Mouse (Mus musculus) ovary, postnatal 14 days (tissue): ENCODE measurements around the gene Ccdc36.

Experiments used
- DNase-seq: peaks from one replicate; pipeline ENCODE4 v3.0.0; 2022; ENCODE audit warnings: low spot score

Gene Ccdc36

DNA sequence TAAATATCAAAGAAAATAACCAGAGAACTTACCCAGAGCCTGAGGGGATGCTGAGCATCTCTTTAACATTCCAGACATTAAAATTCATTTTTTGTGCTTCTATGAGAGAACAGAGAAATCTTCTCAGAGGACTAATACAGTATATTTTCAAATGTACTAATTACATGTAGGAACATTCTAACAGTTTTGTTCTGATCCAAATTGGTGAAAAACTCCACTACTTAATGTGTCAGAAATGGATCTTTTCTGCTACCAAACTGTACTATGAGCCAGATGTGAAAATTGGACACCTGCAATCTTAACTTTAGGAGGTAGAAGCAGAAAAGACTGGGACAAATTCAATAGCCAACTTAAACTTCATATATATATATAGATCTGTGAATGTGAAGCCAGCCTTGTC is at the start of gene Ccdc36:
TSS of gene Ccdc36 (minus strand) at position 101 of the 400 bp plus-strand sequence.
- DNase-seq = no peak

DNA sequence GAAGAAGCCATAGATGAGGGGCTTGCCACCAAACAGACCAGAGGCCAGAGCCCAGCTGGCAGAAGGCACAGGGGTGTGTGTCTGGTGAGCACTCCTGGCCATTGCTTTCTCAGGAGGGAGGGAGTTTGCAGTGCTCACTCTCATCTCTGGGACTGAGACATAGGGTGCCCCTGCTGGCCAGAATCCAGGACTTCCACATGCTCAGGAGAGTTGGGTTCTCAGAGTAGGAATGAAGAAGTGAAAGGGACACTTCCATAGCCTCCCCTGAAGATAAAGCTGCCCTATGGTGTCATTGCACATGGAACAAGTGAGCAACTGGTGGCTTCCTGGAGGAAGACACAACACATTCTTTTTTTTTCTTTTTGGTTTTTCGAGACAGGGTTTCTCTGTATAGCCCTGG is 46.2 kb upstream of the Ccdc36 start:
- DNase-seq = no peak

DNA sequence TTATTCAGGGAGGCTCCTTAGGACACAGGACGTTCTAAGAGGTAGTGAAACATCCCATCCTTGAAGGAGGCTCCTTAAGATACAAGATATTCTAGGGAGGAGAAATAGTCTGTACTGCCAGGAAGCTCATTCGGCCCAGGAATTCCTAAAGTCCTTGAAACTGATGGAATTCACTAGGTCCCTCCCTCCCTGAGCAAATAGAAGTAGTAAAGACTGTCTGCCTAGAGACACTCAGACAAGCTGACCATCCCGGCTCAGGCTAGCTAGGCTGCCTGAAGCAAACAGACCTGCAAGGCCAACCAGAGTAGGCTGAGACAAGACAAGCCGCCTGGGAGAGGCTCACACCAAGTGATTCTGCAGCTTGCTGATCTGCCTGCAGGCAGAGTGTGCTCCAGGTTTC is 41.6 kb upstream of the Ccdc36 start:
- DNase-seq = no peak

DNA sequence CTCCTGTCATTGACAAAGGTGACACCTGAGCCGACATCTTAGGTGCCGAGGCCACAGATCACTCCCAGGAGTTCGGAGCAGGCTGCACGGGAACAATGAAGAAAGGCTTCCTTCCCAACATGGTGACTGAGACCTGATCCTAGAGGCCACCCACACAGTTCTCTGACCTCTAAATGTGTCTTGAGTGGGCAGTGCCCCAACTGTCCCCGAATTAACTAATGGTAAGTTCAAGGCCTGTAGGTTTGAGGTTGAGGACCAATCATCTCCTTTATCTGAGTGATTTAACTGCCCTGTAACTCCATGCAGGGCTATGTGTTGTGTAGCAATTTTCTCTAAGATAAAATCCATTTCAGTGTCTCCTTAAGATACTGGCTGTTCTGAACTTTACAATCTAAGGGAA is 41.1 kb upstream of the Ccdc36 start:
- no peak for DNase-seq

DNA sequence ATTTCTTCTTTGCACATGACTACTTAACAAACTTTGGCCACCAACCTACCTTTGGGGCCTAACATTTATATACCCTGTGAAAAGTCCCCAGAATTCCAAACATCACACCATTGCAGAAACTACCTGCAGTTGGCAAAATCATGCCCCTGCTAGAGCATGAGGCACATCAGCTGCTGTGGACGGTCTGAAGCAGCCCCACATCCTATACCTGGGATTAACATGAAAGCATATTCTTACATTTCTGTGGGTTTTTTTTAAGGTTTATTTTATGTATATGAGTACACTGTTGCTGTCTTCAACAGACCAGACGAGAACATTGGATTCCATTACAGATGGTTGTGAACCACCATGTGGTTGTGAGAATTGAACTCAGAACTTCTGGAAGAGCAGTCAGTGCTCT is 37.9 kb upstream of the Ccdc36 start:
- no peak for DNase-seq

DNA sequence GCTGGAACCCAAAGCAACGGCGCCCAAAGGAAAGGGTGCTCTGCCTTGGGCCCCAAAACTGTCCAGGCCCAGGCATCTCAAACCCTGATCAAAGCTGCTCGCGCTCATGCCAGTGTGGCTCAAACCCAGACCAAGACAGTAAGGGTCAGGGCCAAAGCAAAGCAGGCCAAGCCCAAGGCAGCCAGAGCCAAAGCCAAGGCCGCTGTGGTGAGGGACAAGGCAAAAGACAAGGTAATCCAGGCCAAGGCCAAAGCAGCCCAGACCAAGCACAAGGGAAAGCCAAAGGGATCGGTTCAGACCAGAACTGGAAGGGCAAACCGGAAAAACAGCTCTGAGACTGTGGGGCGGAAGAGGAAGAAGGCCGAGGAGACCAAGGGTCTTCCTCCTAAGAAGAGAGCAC is 35.4 kb upstream of the Ccdc36 start:
- no peak for DNase-seq

DNA sequence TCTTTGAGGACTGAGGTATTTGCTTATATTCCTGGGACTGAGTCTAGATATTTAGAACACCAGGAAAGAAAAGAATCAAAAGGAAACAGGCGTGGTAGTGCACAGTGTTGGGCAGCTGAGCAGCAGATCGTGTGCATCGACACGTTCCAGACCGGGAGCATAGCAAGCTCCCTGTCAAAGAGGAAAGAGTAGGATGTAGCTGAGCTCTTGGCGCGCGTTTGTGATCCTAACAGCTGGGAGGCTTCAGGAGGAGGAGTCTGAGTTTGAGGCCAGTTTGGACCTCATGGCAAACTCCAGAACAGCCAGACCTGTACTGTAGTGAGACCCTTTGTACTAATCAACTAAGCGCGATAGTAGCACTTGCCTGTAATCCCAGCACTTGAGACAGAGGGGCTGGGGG is 33.9 kb upstream of the Ccdc36 start:
- no peak for DNase-seq

DNA sequence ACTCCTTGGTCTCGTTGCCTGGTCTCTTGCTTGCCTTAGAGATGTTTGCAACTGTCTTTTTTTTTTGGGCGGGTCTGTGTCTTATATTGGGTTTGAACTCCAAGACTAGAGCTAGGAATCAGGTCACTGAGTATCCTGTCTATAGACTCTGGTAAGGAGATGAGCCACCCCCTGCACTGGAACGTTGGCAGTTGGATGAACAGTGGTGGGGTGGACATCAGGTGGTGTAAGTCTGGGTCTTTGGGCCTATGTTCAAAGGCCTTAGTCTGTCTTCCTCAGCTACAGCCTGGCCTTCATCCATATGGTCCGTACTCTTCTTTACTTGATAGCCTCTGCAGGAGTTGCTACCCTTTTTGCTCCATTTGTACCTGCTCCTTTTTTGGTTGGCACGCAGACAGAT is 33.4 kb upstream of the Ccdc36 start:
- DNase-seq = no peak

DNA sequence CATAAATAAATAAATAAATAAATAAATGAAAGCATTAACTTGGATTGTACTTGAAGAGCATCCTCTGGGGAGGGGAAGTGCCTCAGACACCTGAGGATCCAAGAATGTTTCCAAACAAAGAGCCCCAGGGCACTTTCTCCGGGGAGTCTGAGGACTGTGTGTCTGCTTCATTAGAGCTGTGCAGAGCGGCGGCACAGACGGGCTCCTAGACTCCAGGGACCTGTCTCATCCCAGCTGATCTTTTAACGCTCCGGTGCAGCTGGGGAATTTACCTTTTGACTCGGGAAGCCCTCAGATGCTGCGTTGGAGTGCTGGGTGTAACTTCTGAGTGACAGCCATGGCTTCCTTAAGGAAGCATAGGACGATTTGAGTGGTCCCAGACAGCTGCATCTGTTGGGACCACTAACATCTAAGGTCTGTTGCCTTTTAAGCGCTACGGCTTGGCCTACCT is 32.9 kb upstream of the Ccdc36 start, which contains the start of gene Klhdc8b:
TSS of gene Klhdc8b (minus strand) at position 401 of the 451 bp plus-strand sequence.
- no peak for DNase-seq

DNA sequence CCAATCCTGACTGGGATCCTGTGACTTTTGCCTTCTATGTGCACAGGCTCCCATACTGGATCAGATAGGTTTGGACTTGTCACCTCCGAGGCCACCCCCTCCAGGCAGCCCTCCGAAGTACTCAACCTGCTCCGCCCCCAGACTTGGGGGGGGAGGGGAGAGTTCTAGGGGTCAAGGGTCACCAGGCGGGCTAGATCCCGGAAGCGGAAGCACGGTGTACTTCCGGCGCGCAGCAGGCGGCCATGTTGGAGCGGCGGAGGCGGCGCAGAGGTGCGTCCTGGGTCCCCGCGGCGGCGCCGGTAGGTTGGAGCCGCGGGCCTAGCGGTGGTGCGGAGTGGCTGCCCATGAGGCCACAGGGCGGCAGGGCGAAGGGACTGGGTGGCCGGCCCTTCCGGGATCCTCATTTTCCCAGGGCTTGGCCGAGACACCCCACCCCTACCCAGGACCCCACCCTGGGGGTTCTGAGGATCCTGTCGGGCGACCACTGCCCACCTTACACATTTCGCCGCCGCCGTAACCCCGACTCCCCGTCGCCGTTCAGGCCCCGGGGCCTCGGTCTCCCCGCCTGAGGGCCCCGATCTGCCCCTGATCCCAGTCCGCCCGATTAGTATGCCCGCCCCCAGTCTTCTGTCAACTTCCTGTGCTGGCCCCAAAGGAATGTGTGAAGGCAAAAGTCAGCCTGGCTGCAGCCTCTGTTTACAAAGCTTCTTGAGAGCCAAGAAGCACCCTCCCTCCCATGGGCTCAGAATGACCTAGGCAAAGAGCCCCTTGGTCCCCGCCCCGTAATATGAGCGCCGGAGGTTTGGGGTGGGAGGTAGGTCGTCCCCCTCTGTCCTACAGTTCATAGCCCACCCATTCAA is 32.3 kb upstream of the Ccdc36 start, which contains the start of gene Ccdc71:
TSS of gene Ccdc71 (plus strand) at position 209 of the 860 bp plus-strand sequence.
- peak; percentile 84 for DNase-seq

DNA sequence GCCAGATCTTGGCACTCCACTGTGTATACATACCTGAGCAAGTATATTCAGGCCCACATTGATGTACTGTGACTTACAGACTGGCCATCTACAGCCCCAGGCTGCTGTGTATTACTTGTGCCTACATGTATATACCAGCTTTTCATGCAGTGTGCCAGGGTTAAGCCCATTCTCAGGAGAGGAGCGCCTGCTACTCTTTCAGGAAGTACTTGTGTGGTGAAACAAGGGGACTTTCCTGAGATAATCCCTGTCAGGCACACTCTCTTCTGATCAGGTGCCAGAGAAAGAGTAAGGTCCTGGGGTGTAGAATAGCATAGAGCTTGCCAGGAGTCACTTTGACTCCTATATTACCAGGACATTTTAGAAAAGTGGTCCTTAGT is 31.6 kb upstream of the Ccdc36 start:
- no peak for DNase-seq

DNA sequence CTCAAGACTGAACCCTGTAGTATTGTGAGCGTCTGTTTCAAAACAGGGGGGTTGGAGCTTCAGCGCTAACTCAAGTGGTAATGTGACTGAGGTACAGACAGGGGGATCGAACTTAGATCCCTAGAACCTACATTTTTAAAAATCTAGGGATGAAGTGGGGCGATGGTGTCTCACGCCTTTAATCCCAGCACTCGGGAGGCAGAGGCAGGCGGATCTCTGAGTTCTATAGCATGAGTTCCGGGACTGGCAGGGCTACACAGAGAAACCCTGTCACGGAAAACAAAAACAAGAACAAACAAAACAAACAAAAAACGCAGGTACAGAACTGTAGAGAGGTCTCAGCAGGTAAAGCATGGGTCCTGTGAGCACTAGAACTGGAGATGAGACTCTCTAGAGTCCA is 28.7 kb upstream of the Ccdc36 start:
- no peak for DNase-seq

DNA sequence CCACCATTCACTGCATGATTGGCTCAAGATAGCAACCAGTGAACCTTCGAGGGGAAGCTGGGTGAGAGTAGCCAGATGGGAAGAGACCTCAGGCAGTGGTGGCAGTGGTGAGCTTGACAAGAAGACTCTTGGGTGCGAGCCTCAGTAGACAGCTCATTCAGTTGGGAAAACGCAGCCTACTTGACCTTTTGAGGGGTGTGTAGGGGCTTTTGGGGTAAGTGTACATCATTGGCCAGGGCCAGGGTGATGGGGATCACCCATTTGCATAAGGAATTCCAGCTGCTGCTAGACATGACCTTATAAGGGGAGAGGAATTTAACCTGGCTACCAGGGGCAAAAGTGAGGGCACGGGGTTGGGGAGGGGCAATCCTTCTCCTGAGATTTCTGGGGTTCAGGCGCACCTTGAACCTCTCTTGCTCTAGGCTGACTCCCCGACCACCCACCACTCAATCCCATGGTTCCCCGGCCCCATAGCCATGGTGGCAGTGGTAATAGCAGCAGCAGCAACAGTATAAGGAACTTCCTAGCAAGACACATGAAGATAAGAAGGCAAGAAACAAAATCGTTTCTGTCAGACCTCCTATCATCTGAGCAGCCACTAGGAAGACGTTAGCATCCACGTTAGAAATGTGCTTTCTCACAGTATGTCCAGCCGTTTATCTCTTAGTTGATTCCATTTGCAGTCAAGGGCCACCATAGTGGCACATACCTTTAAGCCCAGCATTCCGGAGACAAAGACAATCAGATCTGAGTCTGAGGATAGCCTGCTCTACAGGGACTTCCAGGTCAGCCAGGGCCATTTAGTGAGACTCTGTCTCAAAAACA is 27.7 kb upstream of the Ccdc36 start:
- DNase-seq = no peak

DNA sequence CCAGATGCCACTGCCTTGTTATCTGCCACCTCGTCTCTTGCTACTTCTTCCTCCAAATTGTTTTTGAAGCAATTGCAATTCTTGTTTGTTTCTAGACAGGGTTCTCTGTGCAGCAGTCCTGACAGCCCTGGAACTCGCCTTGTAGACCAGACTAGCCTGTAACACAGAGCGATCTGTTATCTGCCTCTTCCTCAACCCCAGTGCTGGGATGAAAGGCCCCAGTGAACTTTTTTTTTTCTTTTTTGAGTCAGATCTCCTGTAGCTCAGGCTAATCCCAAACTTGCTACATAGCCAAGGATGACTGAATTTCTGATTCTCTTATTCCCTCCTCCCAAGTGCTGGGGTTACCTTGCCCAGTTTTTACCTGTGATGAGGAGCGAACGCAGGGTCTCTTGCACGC is 26.1 kb upstream of the Ccdc36 start:
- no peak for DNase-seq

DNA sequence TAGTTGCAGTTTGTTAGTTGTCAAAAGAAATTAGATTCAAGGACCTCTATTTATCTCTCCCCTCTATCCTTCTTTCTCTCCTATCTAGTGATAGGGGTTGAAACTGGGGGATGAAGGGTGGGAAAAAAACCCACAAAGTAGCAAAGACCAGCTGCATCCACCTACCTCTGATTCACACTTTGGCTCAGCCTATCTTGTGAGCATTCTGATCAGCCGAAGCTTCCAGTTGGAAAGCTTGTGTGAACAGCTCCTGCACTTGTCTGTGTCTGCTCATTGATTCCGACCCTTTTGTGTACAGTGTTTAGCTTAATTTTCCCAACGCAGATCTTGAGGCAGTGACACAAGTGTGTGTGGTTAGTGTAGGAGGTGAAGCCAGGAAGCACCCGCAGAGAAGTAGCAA is 25.2 kb upstream of the Ccdc36 start:
- no peak for DNase-seq

DNA sequence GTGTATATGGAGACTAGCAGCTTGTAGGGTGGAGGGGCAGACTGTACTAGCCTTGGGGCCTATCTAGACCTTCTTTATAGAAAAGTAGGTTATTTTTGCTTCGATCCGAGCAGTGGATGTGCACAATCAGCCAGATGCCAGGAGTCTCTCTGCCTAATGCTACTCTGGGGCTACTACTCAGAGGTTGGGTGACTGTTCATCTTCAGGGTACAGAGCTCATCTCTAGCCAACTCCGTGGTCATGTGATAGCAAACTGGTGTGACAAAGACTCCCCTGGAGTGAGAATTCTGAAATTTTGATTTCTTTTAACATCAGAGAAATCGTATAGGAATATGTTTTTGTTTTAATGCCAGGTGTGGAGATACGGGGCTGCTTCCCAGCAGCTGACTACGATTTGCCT is 24.6 kb upstream of the Ccdc36 start:
- no peak for DNase-seq

DNA sequence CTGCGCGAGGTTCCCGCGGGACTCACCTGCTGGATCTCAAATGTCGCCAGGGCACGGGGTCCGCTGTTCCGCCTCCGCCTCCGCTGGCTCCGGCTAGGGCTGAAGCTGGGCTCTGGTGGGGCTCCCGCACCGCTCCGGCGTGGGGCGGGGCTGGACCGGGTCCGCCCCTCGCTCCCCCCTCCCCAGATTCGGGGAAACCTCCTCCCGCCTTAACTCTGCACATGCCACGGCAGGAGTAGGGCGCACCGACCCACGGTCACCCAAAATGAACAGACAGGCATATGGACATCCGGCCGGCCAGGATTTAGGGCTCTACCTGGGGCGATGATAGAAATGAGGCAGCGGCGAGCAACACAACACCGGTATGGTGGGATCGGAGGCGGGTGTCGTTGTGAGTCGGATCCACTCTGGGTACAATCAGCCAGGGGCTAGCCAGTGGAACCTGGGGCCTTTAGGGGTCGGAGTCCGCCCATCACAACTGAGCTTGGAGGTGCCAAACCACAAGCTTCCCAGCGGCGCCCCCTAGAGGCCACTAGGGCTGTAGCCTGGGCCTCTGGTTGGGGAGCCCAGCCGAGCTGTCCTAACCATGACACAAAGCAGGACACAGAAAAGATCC is 24.1 kb upstream of the Ccdc36 start:
- peak; percentile 85 for DNase-seq

DNA sequence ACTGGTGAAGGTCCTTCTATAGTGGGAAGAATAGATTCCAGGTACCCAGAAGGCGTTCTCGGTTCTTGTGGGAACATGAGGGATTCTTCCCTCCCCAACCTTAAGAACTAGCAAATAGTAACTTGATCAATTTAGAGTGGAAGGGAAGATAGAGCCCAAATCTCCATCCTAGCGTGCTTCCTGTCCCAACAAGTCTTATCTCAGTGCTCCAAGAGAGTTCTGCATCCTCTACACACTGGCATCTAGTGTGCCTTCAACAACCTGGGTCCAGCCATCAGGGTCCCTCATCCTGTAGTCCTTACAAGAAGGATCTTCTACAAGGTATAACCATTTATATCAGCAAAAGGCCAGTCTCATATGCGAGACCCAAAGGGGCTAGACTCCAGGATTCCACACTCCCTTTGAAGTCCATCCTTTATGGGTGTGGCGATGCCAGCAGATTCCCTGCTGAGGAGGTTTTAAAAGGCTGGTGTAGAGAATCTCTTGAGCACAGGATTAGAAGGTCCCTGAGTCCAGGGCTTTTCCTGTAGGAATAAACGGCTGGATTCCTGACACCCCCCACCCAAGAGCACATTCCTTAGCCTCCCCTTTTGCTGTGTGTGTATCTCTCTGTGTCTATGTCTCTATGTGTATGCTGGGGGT is 23.4 kb upstream of the Ccdc36 start:
- no peak for DNase-seq

DNA sequence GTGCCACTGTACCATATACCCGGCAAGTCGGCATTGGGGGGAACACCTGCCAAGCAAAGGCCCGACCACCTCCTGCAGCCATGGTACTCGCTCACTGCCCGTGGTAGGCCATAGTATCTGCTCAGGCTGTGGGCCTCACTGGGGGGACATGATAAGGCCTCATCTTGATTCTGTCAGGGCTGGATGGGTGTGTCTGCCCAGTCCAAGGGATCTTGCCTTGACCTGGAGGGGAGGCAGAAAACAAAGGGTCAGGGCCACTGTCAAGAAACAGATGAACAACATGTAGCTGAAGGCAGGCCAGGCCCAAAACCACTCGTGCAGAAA is 22.8 kb upstream of the Ccdc36 start:
- no peak for DNase-seq

DNA sequence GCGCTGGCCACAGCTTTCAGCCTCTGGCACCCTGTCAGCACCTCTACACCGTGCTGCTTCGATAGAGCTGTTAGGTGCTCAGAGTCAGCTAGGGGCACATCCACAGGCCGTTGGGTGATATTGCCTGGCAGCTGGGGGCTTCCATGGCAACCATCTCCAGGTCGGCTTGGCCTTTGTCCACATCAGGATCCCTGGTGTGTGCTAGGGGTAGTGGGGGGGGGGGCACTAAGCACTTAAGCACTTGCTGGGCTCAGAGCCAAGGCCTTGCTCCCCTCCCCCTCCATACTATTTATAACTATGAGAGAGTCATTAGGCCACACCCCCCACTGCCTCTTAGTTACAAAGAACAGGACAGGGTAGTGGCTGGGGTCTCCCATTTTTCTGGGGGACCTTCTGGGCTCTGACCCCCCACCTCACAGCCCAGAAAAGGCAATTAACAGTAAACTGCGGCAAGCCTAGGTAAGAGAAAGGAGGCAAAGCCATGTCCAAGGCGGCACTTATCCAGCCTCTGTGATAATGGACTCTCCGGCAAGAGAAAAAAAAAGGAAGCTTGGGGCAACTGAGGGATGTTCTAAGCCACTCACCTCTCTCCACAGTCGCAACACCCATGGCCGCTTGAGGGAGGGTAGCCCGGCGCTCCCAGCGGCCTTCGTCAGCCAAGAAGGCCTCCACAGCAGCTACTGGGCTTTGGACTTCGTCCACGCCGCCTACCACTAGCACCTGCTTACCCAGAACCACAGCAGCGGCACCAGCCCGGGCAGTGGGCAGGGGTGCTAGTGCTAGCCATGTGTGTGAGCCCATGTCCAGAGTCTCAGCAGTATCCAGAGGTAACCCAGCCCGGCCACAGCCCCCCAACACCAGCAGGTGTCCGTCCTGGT is 22.2 kb upstream of the Ccdc36 start:
- no peak for DNase-seq

DNA sequence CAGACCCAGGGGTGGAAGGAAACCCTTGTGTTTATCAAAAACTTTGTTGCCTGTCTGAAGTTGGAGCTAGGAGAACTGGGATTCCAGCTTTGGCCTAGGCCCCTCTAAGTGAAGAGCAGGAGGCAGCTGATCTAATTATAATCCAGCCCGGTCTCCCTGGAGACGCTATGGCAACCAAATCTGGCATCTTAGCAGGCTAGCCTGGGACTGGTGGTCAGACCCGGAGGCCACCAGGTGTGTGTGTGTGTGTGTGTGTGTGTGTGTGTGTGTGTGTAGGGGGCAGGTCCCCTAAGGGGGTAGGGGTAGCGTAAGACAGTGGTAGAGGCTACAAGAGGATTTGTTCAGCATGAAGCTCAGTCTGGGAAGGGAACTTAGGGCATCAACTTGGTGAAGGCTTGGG is 21.6 kb upstream of the Ccdc36 start:
- DNase-seq = no peak
